Mouse (Mus musculus): ENCODE data around the gene AI467606.

DNA sequence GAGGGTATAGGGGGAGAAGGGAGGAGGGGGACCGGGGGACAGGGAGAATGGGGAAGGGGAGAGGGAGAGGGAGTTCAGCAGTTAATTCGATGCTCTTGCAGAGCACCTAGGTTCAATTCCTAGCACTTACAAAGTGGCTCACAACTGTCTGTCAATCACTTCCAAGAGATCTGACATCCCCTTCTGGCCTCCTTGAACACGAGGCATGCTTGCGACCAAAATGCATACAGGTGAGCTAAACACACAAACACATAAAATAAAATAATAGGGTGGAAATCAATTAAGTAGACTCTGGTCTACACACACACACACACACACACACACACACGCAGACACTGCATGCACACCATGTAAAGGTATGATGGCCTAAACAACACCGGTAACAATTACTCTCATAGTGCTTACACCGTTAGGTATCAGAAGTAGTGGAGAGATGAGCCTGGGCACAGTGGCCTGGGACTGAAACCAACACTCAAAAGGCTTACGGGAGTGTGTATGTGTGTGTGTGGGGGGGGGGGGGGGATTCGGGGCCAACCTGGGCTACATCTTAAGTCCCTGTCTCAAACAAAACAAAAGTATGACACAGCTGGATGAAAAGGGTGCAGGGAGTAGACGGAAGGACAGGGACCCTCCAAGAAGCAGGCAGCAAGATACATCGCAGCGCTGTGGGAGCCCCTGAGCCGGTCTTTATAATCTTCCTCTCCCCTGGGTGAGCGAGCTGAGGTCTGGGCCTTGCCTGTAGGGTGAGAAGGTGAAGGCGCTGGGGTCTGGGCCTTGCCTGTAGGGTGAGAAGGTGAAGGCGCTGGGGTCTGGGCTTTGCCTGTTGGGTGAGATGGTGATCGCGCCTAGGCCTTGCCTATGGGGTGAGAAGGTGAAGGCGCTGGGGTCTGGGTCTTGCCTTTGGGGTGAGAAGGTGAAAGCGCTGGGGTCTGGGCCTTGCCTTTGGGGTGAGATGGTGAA is 725 bp upstream of the AI467606 start:
- no peak for TF ChIP-seq TAL1 (IDR thresholded peaks at IDR 0.05; ENCODE audit: low read length)
- TF ChIP-seq GATA1 (IDR thresholded peaks at IDR 0.05; ENCODE audit: low read length), result no peak

Data from erythroblast, embryonic 14.5 days (primary cell).